Mouse (Mus musculus) stomach, embryonic 16.5 days (tissue): Measurements from ENCODE around the gene Exoc8. TPM values are rescaled to one million over a fixed set of nuclear protein-coding genes. Genes with fewer than 3 reads are reported as not detected.
A peak's percentile ranks its signal among the peaks of the same experiment; 100 is the strongest.

Experiments
- ATAC-seq: fragments of 200-750 bp; cut with Nextera tagmentation; 2 replicates; pipeline ENCODE4 v1.8.0; 2017; ENCODE audit warnings: moderate number of reproducible peaks, moderate TSS enrichment; ENCODE audit not compliant: insufficient read depth, low FRiP score
- H3K27ac ChIP-seq: fragments of 300-500 bp; sonication (generic); 2 replicates; pipeline ENCODE4 v1.5.1; 2014; ENCODE audit warnings: low read length
- H3K27me3 ChIP-seq: fragments of 300-500 bp; sonication (generic); 2 replicates; pipeline ENCODE4 v1.6.1; 2014; ENCODE audit warnings: low read length, control low read depth, mixed read lengths; ENCODE audit not compliant: control insufficient read depth, insufficient read depth
- H3K36me3 ChIP-seq: fragments of 300-500 bp; sonication (generic); 2 replicates; pipeline ENCODE4 v1.6.1; 2014; ENCODE audit warnings: low read length; ENCODE audit not compliant: control insufficient read depth, insufficient read depth
- H3K4me1 ChIP-seq: fragments of 300-500 bp; sonication (generic); 2 replicates; pipeline ENCODE4 v1.6.1; 2014; ENCODE audit warnings: low read length, control low read depth, mixed read lengths; ENCODE audit not compliant: control insufficient read depth, insufficient read depth
- H3K4me2 ChIP-seq: fragments of 300-500 bp; sonication (generic); 2 replicates; pipeline ENCODE4 v1.6.1; 2014; ENCODE audit warnings: low read depth, low read length, mixed read lengths
- H3K4me3 ChIP-seq: fragments of 300-500 bp; sonication (generic); replicated peaks from 2 replicates; pipeline ENCODE4 v1.5.1; 2014; ENCODE audit warnings: mild to moderate bottlenecking, low read length
- H3K9ac ChIP-seq: fragments of 300-500 bp; sonication (generic); 2 replicates; pipeline ENCODE4 v1.6.1; 2014; ENCODE audit warnings: low read length
- H3K9me3 ChIP-seq: fragments of 300-500 bp; sonication (generic); replicated peaks from 2 replicates; pipeline ENCODE4 v1.6.1; 2016; ENCODE audit warnings: low read length, control low read depth; ENCODE audit not compliant: control insufficient read depth
- WGBS: fragments of 180-500 bp; shearing (Covaris S2); extraction: QIAGEN DNeasy Blood & Tissue Kit; methylation state at CpG from one replicate; pipeline ENCODE4 v1.1.7; 2014; 5-methylcytosine and 5-hydroxymethylcytosine counted together
- polyA plus RNA-seq: library from polyadenylated mRNA; unstranded; fragments of >200 nt; fragmentation: Nextera tagmentation; extraction: Ambion mirVana; gene quantifications from 2 replicates; pipeline ENCODE4 v1.2.1, GENCODE M21; 2015

Exoc8 gene
- polyA plus RNA-seq: 5.6 and 6.0 TPM in 2 replicates

- peaks cover 5% of the 10 kb centered on the region for H3K36me3 ChIP-seq
- WGBS: under 1% methylated on average over 112 of the region's 114 CpGs
- peak within 1 kb of the TSS; percentile 89 for H3K27ac ChIP-seq
- no peaks in the 10 kb centered on the region for H3K9me3 ChIP-seq
- H3K4me1 ChIP-seq: peaks cover 16% of the 10 kb centered on the region
- H3K27me3 ChIP-seq: no peaks in the 10 kb centered on the region
- peak; percentile 88 for ATAC-seq
- H3K9ac ChIP-seq: peak within 1 kb of the TSS; percentile 92
- peak within 1 kb of the TSS; percentile 91 for H3K4me2 ChIP-seq
- peak within 1 kb of the TSS; percentile 96 for H3K4me3 ChIP-seq
Measured at GRCm38 (mm10) chr8:124897386-124898250, at the start of gene Exoc8, which contains the start of gene Sprtn. TSS of gene Exoc8 (minus strand) at chr8:124897705. TSS of gene Sprtn (plus strand) at chr8:124897886.

GRCm38 (mm10) chr8:124944406-124944805 is 46.9 kb upstream of the Exoc8 start:
- ATAC-seq: no peak
- 61% methylated on average over 7 of the region's 7 CpGs for WGBS
- Histone ChIP-seq H3K9ac (no peak overlapping the region), H3K36me3 (no peaks in the 10 kb centered on the region), H3K4me2 (no peak overlapping the region), H3K4me3 (no peak overlapping the region), H3K27me3 (no peaks in the 10 kb centered on the region), H3K27ac (no peak overlapping the region), H3K4me1 (peaks cover 16% of the 10 kb centered on the region), H3K9me3 (no peaks in the 10 kb centered on the region)

GRCm38 (mm10) chr8:124943801-124944200 is 46.3 kb upstream of the Exoc8 start:
- H3K27me3 ChIP-seq: no peaks in the 10 kb centered on the region
- peaks cover 16% of the 10 kb centered on the region for H3K4me1 ChIP-seq
- H3K36me3 ChIP-seq: peaks cover 5% of the 10 kb centered on the region
- H3K9ac ChIP-seq: no peak overlapping the region
- H3K4me2 ChIP-seq: no peak overlapping the region
- H3K27ac ChIP-seq: no peak overlapping the region
- ATAC-seq: no peak
- no peak overlapping the region for H3K4me3 ChIP-seq
- H3K9me3 ChIP-seq: no peaks in the 10 kb centered on the region
- 93% methylated on average over 6 of the region's 6 CpGs for WGBS

GRCm38 (mm10) chr8:124937293-124937692 is 39.8 kb upstream of the Exoc8 start:
- WGBS: 93% methylated on average over 4 of the region's 4 CpGs

GRCm38 (mm10) chr8:124936699-124937098 is 39.2 kb upstream of the Exoc8 start:
- Histone ChIP-seq H3K9ac (no peak overlapping the region), H3K36me3 (peaks cover 5% of the 10 kb centered on the region), H3K4me3 (no peak overlapping the region), H3K4me2 (no peak overlapping the region), H3K27me3 (no peaks in the 10 kb centered on the region), H3K4me1 (no peaks in the 10 kb centered on the region), H3K27ac (no peak overlapping the region), H3K9me3 (no peaks in the 10 kb centered on the region)
- WGBS: 91% methylated on average over 10 of the region's 10 CpGs
- no peak for ATAC-seq

More at GRCm38 (mm10) chr8:124937293-124937692, 39.8 kb upstream of the Exoc8 start:
- no peak overlapping the region for H3K4me3 ChIP-seq
- no peaks in the 10 kb centered on the region for H3K9me3 ChIP-seq
- ATAC-seq: no peak
- H3K27ac ChIP-seq: no peak overlapping the region
- H3K4me1 ChIP-seq: no peaks in the 10 kb centered on the region
- no peaks in the 10 kb centered on the region for H3K27me3 ChIP-seq
- no peak overlapping the region for H3K9ac ChIP-seq
- H3K4me2 ChIP-seq: no peak overlapping the region
- H3K36me3 ChIP-seq: peaks cover 5% of the 10 kb centered on the region

GRCm38 (mm10) chr8:124935116-124935515 is 37.6 kb upstream of the Exoc8 start:
- Histone ChIP-seq H3K9me3 (no peaks in the 10 kb centered on the region), H3K36me3 (peaks cover 5% of the 10 kb centered on the region), H3K27me3 (no peaks in the 10 kb centered on the region), H3K4me2 (no peak overlapping the region), H3K4me1 (no peaks in the 10 kb centered on the region), H3K4me3 (no peak overlapping the region), H3K27ac (no peak overlapping the region), H3K9ac (no peak overlapping the region)
- 86% methylated on average over 5 of the region's 5 CpGs for WGBS
- ATAC-seq: no peak

GRCm38 (mm10) chr8:124932435-124932834 is 34.9 kb upstream of the Exoc8 start:
- Histone ChIP-seq H3K36me3 (no peaks in the 10 kb centered on the region), H3K9me3 (no peaks in the 10 kb centered on the region), H3K4me1 (no peaks in the 10 kb centered on the region), H3K4me3 (no peak overlapping the region), H3K27ac (no peak overlapping the region), H3K27me3 (no peaks in the 10 kb centered on the region), H3K4me2 (no peak overlapping the region), H3K9ac (no peak overlapping the region)
- 70% methylated on average over 3 of the region's 3 CpGs for WGBS
- ATAC-seq: no peak

GRCm38 (mm10) chr8:124930649-124931048 is 33.1 kb upstream of the Exoc8 start:
- H3K4me1 ChIP-seq: peaks cover 7% of the 10 kb centered on the region; the same call in 1 of the 2 replicates
- no peaks in the 10 kb centered on the region for H3K9me3 ChIP-seq
- no peak overlapping the region for H3K4me3 ChIP-seq
- H3K36me3 ChIP-seq: no peaks in the 10 kb centered on the region
- 83% methylated on average over 4 of the region's 4 CpGs for WGBS
- no peak overlapping the region for H3K27ac ChIP-seq
- ATAC-seq: no peak
- no peak overlapping the region for H3K9ac ChIP-seq
- no peak overlapping the region for H3K4me2 ChIP-seq
- H3K27me3 ChIP-seq: no peaks in the 10 kb centered on the region

- H3K4me3 ChIP-seq: no peak overlapping the region
- no peaks in the 10 kb centered on the region for H3K27me3 ChIP-seq
- no peak for ATAC-seq
- no peaks in the 10 kb centered on the region for H3K9me3 ChIP-seq
- H3K9ac ChIP-seq: no peak overlapping the region
- no peak overlapping the region for H3K27ac ChIP-seq
- no peak overlapping the region for H3K4me2 ChIP-seq
- peaks cover 7% of the 10 kb centered on the region; the same call in 1 of the 2 replicates for H3K4me1 ChIP-seq
- 81% methylated on average over 13 of the region's 13 CpGs for WGBS
- no peaks in the 10 kb centered on the region for H3K36me3 ChIP-seq
Measured at GRCm38 (mm10) chr8:124930086-124930485, 32.6 kb upstream of the Exoc8 start.
